Mouse (Mus musculus) CD4-positive naive resting alpha-beta T cell, adult 57 days (primary cell): ENCODE measurements around the gene Prelid1. TPM values are rescaled to one million over a fixed set of nuclear protein-coding genes. Genes with fewer than 3 reads are reported as not detected.

Experiments
- total RNA-seq: library from RNA; stranded (reverse); gene quantifications from one replicate; pipeline ENCODE4 v1.2.4, GENCODE M21; 2023

The Prelid1 gene
- 148 TPM for total RNA-seq

DNA sequence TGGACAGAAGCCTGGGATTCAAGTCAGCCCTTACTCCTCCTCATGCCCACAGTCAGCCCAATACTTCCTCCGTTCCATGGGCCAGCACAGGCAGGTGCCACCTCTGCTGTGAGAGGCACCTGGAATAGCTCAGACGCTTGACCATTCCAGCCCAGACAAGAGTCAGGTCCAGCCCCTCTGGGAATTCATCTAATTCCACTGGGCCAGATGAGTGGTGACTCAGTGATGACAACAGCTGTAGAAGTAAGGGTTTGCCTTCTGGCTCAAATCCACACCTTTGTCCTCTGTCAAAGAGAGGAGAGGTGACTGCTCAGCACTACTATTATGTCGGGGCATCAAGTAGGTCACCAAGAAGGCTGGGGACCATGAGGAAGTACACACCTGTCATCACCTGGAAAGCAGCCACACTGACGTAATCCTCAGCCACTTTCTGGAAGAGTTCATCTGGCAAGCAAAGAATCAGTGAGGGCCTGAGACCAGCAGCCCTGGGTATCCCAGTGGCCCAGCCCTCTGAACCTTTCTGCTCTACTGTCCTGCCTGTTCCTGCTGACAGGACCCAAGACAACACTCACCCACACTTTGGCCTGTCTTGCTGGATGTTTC is at the start of gene Prelid1:
TSS of gene Prelid1 (plus strand) at position 570 of the 603 bp plus-strand sequence.

GRCm38 (mm10) chr13:55321434-55322129 is 1.3 kb downstream of the Prelid1 start, which contains the start of gene Rab24:
TSS of gene Rab24 (minus strand) at chr13:55321946.

DNA sequence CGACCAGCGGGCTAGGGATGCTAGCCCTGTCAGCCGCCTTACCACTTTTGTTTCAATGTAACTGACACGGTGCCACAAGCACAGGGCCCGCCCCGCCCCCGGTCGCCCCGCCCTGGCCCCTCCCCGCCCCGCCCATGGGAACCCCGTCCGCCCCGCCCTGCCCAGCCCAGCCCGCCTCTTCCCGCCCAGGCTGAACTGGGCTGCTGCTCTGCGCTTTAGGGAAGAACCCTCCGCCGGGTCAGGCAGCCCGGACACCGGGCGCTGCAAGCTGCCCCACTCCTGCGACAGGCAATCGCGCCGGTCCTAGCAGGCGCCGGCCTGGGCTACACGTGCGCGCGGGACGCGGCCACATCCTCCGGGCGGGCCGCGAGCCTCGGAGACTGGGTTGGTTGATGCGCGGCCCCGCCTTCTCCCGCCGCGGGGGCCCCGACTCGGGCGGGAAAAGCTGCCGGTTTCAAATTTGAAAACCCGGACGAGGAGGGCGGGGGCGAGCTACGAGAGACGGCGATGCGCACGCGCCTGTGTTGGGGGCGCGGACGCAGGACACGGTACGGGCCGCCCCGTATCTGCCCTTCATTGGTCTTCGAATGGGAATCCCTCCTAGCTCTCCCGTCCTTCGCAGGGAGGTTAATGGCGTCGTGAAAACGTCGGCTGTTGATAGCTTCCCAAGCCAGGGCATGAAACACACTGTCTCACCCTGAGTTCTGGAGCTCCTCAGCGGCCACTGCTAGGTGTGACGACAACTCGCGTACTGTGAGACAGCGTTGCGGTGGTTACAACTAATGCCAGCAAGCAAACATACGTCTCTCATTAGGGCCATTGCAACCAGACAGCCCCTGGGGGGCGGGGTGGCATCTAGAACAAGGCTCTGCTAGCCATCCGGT is 9.6 kb downstream of the Prelid1 start, which contains the start of gene Mxd3:
TSS of gene Mxd3 (minus strand) at position 141 of the 884 bp plus-strand sequence.

GRCm38 (mm10) chr13:55362453-55363060 is 42.3 kb downstream of the Prelid1 start, which contains the start of gene Lman2:
TSS of gene Lman2 (minus strand) at chr13:55362783.

DNA sequence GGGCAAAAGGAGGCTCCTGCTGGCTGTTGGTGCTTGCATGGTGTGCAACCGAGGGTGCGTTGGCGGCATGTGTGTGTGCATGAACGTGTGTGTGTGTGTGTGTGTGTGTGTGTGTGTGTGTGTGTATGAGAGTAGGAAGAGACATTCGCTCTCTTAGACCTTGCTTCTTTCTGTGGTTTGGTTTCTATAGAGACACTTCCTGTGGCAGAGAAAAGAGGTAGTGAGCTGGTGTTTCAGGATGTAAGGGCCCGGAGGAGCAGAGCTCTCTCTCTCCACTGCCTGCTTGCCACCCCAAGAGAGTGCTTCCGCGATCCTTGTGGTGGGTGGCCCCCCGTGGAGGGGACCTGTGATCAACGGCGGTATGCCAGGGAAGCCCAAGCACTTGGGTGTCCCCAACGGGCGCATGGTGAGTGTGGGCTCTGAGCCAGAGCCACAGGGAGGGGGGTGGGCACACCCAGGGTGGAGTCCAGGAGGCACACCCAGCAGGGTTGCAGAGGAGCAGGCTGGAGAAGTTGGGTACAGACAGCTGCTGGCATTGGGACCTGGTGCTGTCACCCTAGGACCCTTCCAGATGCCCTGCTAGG is 49.3 kb downstream of the Prelid1 start, which contains the start of gene Rgs14:
TSS of gene Rgs14 (plus strand) at position 202 of the 584 bp plus-strand sequence.

Other genes starting within 250 kb of the Prelid1 start
- gene Uimc1, start 220.2 kb upstream of the Prelid1 start, total RNA-seq, result 87.0 TPM
- gene Zfp346, start 215.2 kb upstream of the Prelid1 start, total RNA-seq, result 30.2 TPM
- gene Gm17617, start 187.0 kb upstream of the Prelid1 start, total RNA-seq, result not detected
- not detected for gene Fgfr4, start 167.9 kb upstream of the Prelid1 start, total RNA-seq
- 181 TPM for gene Nsd1, start 110.7 kb upstream of the Prelid1 start, total RNA-seq
- gene Rab24, start 1.4 kb downstream of the Prelid1 start, total RNA-seq, result 48.6 TPM
- 0.92 TPM for gene Mxd3, start 9.3 kb downstream of the Prelid1 start, total RNA-seq
- gene Lman2, start 42.3 kb downstream of the Prelid1 start, total RNA-seq, result 98.9 TPM
- gene Rgs14, start 49.2 kb downstream of the Prelid1 start, total RNA-seq, result 92.6 TPM
- gene Slc34a1, start 77.7 kb downstream of the Prelid1 start, total RNA-seq, result not detected
- gene Pfn3, start 94.7 kb downstream of the Prelid1 start, total RNA-seq, result not detected
- 0.47 TPM for gene F12, start 106.3 kb downstream of the Prelid1 start, total RNA-seq
- gene Grk6, start 124.6 kb downstream of the Prelid1 start, total RNA-seq, result 458 TPM
- gene Prr7, start 143.8 kb downstream of the Prelid1 start, total RNA-seq, result 50.3 TPM
- gene Dbn1, start 167.6 kb downstream of the Prelid1 start, total RNA-seq, result 0.24 TPM
- 11.0 TPM for gene Pdlim7, start 193.2 kb downstream of the Prelid1 start, total RNA-seq
- 15.6 TPM for gene Dok3, start 208.8 kb downstream of the Prelid1 start, total RNA-seq
- gene Ddx41, start 216.2 kb downstream of the Prelid1 start, total RNA-seq, result 74.8 TPM